Mouse (Mus musculus): ENCODE results near the gene Mast3. TPM values are rescaled to one million over a fixed set of nuclear protein-coding genes. Genes with fewer than 3 reads are reported as not detected.

Mast3 gene
- polyA plus RNA-seq (2012; ENCODE audit: insufficient read depth, low replicate concordance): 370 and 778 TPM in 2 replicates

GRCm38 (mm10) chr8:70804481-70805206 is at the start of gene Mast3:
Gene Mast3 (minus strand): TSS chr8:70805054.
- Histone ChIP-seq H3K9me3 (no peaks in the 10 kb centered on the region), H3K4me3 (replicated peaks) (peak within 1 kb of the TSS; percentile 100), H3K27me3 (replicated peaks) (no peaks in the 10 kb centered on the region), H3K4me1 (peaks cover 86% of the 10 kb centered on the region), H3K36me3 (replicated peaks; ENCODE audit: low read length) (peaks cover 39% of the 10 kb centered on the region)
- TF ChIP-seq FLI1 (IDR thresholded peaks at IDR 0.05; ENCODE audit: low read length): no peak
- no peak for TF ChIP-seq GATA1 (IDR thresholded peaks at IDR 0.05; ENCODE audit: borderline replicate concordance, low read length)

GRCm38 (mm10) chr8:70853863-70854262 is 49.0 kb upstream of the Mast3 start:
- H3K27me3 ChIP-seq (replicated peaks): peaks cover 95% of the 10 kb centered on the region
- peak overlapping the region; percentile 82 for H3K4me3 ChIP-seq (replicated peaks)
- TF ChIP-seq GATA1 (IDR thresholded peaks at IDR 0.05; ENCODE audit: borderline replicate concordance, low read length): no peak
- TF ChIP-seq FLI1 (IDR thresholded peaks at IDR 0.05; ENCODE audit: low read length): no peak

GRCm38 (mm10) chr8:70852595-70853231 is 47.9 kb upstream of the Mast3 start:
- Histone ChIP-seq H3K9me3 (no peaks in the 10 kb centered on the region), H3K36me3 (replicated peaks; ENCODE audit: low read length) (no peaks in the 10 kb centered on the region), H3K4me1 (peaks cover 45% of the 10 kb centered on the region), H3K27me3 (replicated peaks) (peaks cover 95% of the 10 kb centered on the region), H3K4me3 (replicated peaks) (no peak overlapping the region)
- no peak for TF ChIP-seq GATA1 (IDR thresholded peaks at IDR 0.05; ENCODE audit: borderline replicate concordance, low read length)
- TF ChIP-seq FLI1 (IDR thresholded peaks at IDR 0.05; ENCODE audit: low read length): no peak

More at GRCm38 (mm10) chr8:70853863-70854262, 49.0 kb upstream of the Mast3 start:
- H3K9me3 ChIP-seq: no peaks in the 10 kb centered on the region
- H3K36me3 ChIP-seq (replicated peaks; ENCODE audit: low read length): no peaks in the 10 kb centered on the region
- H3K4me1 ChIP-seq: peaks cover 56% of the 10 kb centered on the region

GRCm38 (mm10) chr8:70851837-70852236 is 47.0 kb upstream of the Mast3 start:
- H3K27me3 ChIP-seq (replicated peaks): peaks cover 93% of the 10 kb centered on the region
- TF ChIP-seq GATA1 (IDR thresholded peaks at IDR 0.05; ENCODE audit: borderline replicate concordance, low read length): no peak
- no peak for TF ChIP-seq FLI1 (IDR thresholded peaks at IDR 0.05; ENCODE audit: low read length)
- no peak overlapping the region for H3K4me3 ChIP-seq (replicated peaks)
- H3K9me3 ChIP-seq: no peaks in the 10 kb centered on the region
- peaks cover 39% of the 10 kb centered on the region for H3K4me1 ChIP-seq
- H3K36me3 ChIP-seq (replicated peaks; ENCODE audit: low read length): no peaks in the 10 kb centered on the region

- H3K27me3 ChIP-seq (replicated peaks): peaks cover 93% of the 10 kb centered on the region
- H3K9me3 ChIP-seq: no peaks in the 10 kb centered on the region
- H3K36me3 ChIP-seq (replicated peaks; ENCODE audit: low read length): no peaks in the 10 kb centered on the region
- H3K4me1 ChIP-seq: peaks cover 35% of the 10 kb centered on the region
- TF ChIP-seq GATA1 (IDR thresholded peaks at IDR 0.05; ENCODE audit: borderline replicate concordance, low read length): no peak
- TF ChIP-seq FLI1 (IDR thresholded peaks at IDR 0.05; ENCODE audit: low read length): no peak
- H3K4me3 ChIP-seq (replicated peaks): no peak overlapping the region
Observed at GRCm38 (mm10) chr8:70850947-70851346, 46.1 kb upstream of the Mast3 start.

GRCm38 (mm10) chr8:70850132-70850845 is 45.4 kb upstream of the Mast3 start:
- H3K9me3 ChIP-seq: no peaks in the 10 kb centered on the region
- peaks cover 29% of the 10 kb centered on the region for H3K4me1 ChIP-seq
- H3K36me3 ChIP-seq (replicated peaks; ENCODE audit: low read length): no peaks in the 10 kb centered on the region
- H3K4me3 ChIP-seq (replicated peaks): peak overlapping the region; percentile 44
- peaks cover 87% of the 10 kb centered on the region for H3K27me3 ChIP-seq (replicated peaks)
- no peak for TF ChIP-seq FLI1 (IDR thresholded peaks at IDR 0.05; ENCODE audit: low read length)
- no peak for TF ChIP-seq GATA1 (IDR thresholded peaks at IDR 0.05; ENCODE audit: borderline replicate concordance, low read length)

- TF ChIP-seq FLI1 (IDR thresholded peaks at IDR 0.05; ENCODE audit: low read length) (no peak), GATA1 (IDR thresholded peaks at IDR 0.05; ENCODE audit: borderline replicate concordance, low read length) (no peak)
- peaks cover 81% of the 10 kb centered on the region for H3K27me3 ChIP-seq (replicated peaks)
- no peaks in the 10 kb centered on the region for H3K36me3 ChIP-seq (replicated peaks; ENCODE audit: low read length)
- H3K4me1 ChIP-seq: peaks cover 26% of the 10 kb centered on the region
- no peaks in the 10 kb centered on the region for H3K9me3 ChIP-seq
- no peak overlapping the region for H3K4me3 ChIP-seq (replicated peaks)
Observed at GRCm38 (mm10) chr8:70849333-70849990, 44.6 kb upstream of the Mast3 start.

GRCm38 (mm10) chr8:70846371-70847154 is 41.7 kb upstream of the Mast3 start:
- no peak overlapping the region for H3K4me3 ChIP-seq (replicated peaks)
- no peaks in the 10 kb centered on the region for H3K36me3 ChIP-seq (replicated peaks; ENCODE audit: low read length)
- no peaks in the 10 kb centered on the region for H3K9me3 ChIP-seq
- TF ChIP-seq GATA1 (IDR thresholded peaks at IDR 0.05; ENCODE audit: borderline replicate concordance, low read length): no peak
- no peak for TF ChIP-seq FLI1 (IDR thresholded peaks at IDR 0.05; ENCODE audit: low read length)
- peaks cover 62% of the 10 kb centered on the region for H3K27me3 ChIP-seq (replicated peaks)
- H3K4me1 ChIP-seq: peaks cover 20% of the 10 kb centered on the region

GRCm38 (mm10) chr8:70845108-70845507 is 40.3 kb upstream of the Mast3 start:
- TF ChIP-seq FLI1 (IDR thresholded peaks at IDR 0.05; ENCODE audit: low read length): no peak
- no peak for TF ChIP-seq GATA1 (IDR thresholded peaks at IDR 0.05; ENCODE audit: borderline replicate concordance, low read length)
- Histone ChIP-seq H3K36me3 (replicated peaks; ENCODE audit: low read length) (no peaks in the 10 kb centered on the region), H3K4me1 (peaks cover 32% of the 10 kb centered on the region), H3K9me3 (no peaks in the 10 kb centered on the region), H3K27me3 (replicated peaks) (peaks cover 47% of the 10 kb centered on the region), H3K4me3 (replicated peaks) (no peak overlapping the region)

Data from megakaryocyte, embryonic 14.5 days (primary cell).